Mouse (Mus musculus): ENCODE measurements around the gene Dync1li1.
A peak's percentile ranks its signal among the peaks of the same experiment; 100 is the strongest.

The Dync1li1 gene

GRCm38 (mm10) chr9:114688252-114688952 lies at the start of gene Dync1li1:
Gene Dync1li1 (plus strand): TSS chr9:114688790.
- DNase-seq (ENCODE audit: low read depth): peak; percentile 95

- DNase-seq (ENCODE audit: low read depth): peak; percentile 12
Observed at GRCm38 (mm10) chr9:114639186-114639748, 49.3 kb upstream of the Dync1li1 start.

- DNase-seq (ENCODE audit: low read depth): peak; percentile 99
Observed at GRCm38 (mm10) chr9:114639839-114640646, 48.5 kb upstream of the Dync1li1 start, which contains the start of gene Cnot10. Gene Cnot10 (minus strand): TSS chr9:114640184.

- DNase-seq (ENCODE audit: low read depth): no peak
Observed at GRCm38 (mm10) chr9:114646556-114647505, 41.8 kb upstream of the Dync1li1 start.

- DNase-seq (ENCODE audit: low read depth): peak; percentile 21
Observed at GRCm38 (mm10) chr9:114647506-114648432, 40.8 kb upstream of the Dync1li1 start.

- DNase-seq (ENCODE audit: low read depth): peak; percentile 74
Observed at GRCm38 (mm10) chr9:114648472-114648871, 40.1 kb upstream of the Dync1li1 start.

GRCm38 (mm10) chr9:114649371-114649770 lies 39.2 kb upstream of the Dync1li1 start:
- DNase-seq (ENCODE audit: low read depth): no peak

GRCm38 (mm10) chr9:114650938-114651634 lies 37.5 kb upstream of the Dync1li1 start:
- peak; percentile 12 for DNase-seq (ENCODE audit: low read depth)

- no peak for DNase-seq (ENCODE audit: low read depth)
Observed at GRCm38 (mm10) chr9:114655356-114655755, 33.2 kb upstream of the Dync1li1 start.

- no peak for DNase-seq (ENCODE audit: low read depth)
Observed at GRCm38 (mm10) chr9:114656701-114657100, 31.9 kb upstream of the Dync1li1 start.

GRCm38 (mm10) chr9:114660506-114660905 lies 28.1 kb upstream of the Dync1li1 start:
- DNase-seq (ENCODE audit: low read depth): no peak

GRCm38 (mm10) chr9:114660983-114661382 lies 27.6 kb upstream of the Dync1li1 start:
- no peak for DNase-seq (ENCODE audit: low read depth)

GRCm38 (mm10) chr9:114661991-114662390 lies 26.6 kb upstream of the Dync1li1 start:
- no peak for DNase-seq (ENCODE audit: low read depth)

GRCm38 (mm10) chr9:114663782-114664181 lies 24.8 kb upstream of the Dync1li1 start:
- no peak for DNase-seq (ENCODE audit: low read depth)

GRCm38 (mm10) chr9:114666858-114667257 lies 21.7 kb upstream of the Dync1li1 start:
- DNase-seq (ENCODE audit: low read depth): no peak

- DNase-seq (ENCODE audit: low read depth): no peak
Observed at GRCm38 (mm10) chr9:114668047-114668446, 20.5 kb upstream of the Dync1li1 start.

GRCm38 (mm10) chr9:114669011-114669410 lies 19.6 kb upstream of the Dync1li1 start:
- DNase-seq (ENCODE audit: low read depth): no peak

GRCm38 (mm10) chr9:114671946-114672345 lies 16.6 kb upstream of the Dync1li1 start:
- no peak for DNase-seq (ENCODE audit: low read depth)

- peak; percentile 68 for DNase-seq (ENCODE audit: low read depth)
Observed at GRCm38 (mm10) chr9:114672703-114673561, 15.7 kb upstream of the Dync1li1 start.
